Mouse (Mus musculus): Measurements from ENCODE around the gene Pus10. TPM values are rescaled to one million over a fixed set of nuclear protein-coding genes. Genes with fewer than 3 reads are reported as not detected.

Pus10 gene
- total RNA-seq, 2 experiments from 2014 or later = 15.1 to 16.7 TPM

DNA sequence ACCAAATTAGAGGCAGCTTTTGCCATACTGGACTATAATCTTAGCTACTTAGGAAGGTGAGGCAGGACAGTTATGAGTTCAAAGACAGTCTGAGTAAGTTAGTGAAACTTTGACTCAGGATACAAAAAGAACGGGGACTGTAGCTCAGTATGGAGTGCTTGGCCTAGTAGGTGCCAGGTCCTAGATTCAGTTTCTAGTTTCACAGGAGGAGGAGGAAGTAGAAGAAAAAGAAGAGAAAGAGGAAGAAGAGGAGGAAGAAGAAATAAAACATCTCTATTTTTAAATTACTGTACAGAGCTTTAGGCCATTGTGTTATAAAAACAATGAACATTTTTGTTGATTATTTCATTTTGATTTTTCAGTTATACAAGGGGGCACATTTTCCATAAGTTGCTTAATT lies 22.6 kb downstream of the Pus10 start:
- no peak for DNase-seq
- intact Hi-C loops (cut with DNase I) = no loop called here

DNA sequence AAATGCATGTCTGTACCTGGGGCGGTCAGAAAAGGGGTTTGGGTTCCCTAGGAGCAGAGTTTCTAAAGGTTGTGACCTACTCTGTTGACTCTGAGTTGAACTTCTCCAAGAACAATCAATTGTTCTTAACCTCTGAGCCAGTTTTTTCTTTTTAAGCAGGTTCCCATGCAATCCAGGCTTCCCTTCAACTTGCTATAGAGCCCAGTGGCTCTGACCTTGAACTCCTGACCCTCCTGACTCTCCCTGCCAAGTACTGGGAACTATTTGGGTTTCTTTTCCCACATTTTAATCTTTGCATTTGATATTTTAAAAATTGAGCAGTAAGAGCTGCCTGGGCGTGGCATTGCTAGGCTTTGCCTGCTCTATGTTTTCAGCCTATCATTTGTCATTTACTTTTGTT lies 27.8 kb downstream of the Pus10 start:
- DNase-seq = no peak
- intact Hi-C loops (cut with DNase I) = no loop called here

DNA sequence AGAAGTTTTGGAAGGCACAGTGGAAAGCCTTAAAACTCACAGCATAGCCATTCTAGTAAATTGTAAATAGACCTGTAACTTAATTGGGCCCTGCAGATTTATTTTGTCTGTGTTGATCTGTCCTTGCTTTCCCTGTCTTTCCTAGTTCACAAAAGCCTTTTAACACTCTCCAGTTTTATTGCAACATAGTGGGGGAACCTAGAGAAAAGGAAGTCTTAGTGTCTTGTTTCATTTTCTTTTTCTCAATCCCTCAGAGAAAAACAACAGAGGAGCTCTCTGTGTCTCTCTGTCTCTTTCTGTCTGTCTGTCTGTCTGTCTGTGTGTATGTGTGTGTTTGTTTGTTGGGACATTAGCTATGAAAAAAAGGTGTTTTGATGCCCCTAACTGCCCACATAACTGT lies 30.4 kb downstream of the Pus10 start:
- intact Hi-C loops (cut with DNase I) = no loop called here
- no peak for DNase-seq

DNA sequence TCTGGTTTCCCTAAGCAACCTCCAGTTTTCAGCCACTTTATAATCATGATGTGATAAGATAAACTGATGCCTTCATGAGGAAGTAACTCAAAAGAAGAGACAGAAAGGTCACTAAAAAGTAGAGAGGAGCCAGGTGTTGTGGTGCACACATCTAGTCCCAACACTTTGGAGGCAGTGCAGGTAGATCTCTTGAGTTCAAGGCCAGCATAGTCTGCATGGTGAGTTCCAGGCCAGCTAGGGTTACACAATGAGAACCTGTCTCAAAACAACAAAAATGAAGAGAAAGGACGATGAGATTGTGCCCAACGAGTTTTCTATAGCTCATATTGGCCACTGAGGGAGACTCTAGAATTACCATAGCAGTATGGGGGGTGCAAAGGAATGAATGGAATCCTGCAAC lies 33.1 kb downstream of the Pus10 start:
- intact Hi-C loops (cut with DNase I) = no loop called here
- no peak for DNase-seq

DNA sequence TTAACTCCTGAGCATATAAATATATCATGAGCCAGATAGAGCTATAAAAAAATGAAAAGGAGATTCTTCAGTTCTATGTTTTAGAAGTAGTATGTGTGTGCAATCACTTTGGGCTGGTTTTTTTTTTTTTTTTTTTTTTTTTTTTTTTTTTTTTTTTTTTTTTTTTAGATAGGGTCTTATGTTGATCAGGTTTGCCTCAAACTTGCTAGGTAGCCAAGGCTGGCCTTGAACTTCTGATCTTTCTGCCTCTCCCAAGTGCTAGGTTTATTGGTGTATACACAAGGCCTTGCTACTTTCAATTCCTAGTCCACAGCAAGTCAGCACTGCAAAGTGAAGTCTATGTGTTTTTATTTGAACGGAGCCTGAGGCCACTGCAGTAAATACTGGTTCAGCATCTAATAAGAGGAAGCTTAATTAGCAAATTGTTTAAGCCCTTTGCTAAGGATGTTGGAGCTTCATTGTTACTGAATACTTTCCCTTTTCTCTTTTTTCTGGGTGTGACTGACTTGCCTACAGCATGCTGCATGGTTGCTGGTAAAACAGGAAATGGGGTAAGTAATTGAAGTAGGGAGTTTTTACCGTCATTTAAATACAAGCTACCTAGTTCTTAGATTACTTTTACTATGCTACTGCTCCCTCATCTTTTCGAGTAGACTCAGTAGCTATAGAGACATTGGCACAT lies 34.1 kb downstream of the Pus10 start:
- no peak for DNase-seq
- intact Hi-C loops (cut with DNase I) = no loop called here

DNA sequence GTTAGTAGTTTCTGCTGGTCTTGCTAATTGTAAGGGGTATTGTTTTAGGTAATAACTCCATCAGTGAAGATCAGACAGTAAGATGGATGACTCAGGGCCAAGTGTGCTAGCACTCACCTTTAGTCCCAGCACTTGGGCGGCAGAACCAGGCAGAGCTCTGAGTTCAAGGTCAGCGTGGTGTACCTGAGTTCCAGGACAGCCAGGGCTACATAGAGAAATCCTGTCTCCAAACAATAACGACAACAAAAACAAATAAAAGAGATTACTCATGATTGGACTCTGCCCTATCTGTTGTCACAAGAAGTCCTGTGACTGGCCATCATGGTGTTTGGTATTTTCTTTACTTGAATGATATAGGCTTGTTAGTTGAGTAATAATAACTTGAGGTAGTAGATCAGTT lies 36.4 kb downstream of the Pus10 start:
- intact Hi-C loops (cut with DNase I) = no loop called here
- DNase-seq = no peak

DNA sequence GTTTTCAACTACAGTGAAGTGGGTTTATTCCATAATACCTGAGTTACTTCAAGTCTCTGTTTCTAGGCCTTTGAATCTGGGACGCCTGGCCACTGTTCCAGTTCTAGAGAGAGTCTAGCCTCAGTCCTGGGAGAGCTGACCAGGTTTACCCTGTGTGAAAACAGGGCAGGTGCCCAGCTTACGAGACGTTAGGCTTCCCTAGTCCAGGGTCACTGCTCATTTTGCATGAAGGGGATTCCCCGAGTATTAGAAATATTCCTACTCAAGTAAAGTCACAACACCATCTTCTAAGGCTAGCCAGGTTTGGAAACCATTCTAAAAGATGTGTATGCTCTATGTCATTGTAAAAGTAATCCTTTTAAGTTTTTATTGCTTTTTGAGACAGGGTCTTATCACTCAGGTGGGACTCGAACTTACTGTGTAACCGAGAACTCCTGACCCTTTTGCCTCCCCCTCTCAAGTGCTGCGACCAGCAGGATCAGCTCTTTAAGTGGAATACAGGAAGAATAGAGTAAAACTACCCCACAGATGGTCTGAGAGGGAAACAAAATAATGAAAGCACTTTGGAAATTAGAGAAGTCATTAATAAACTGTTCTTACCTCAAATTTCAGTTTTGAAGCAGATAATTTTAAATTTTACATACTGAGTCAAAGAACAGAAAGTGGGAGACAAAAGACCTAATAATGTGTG lies 39.3 kb downstream of the Pus10 start:
- intact Hi-C loops (cut with DNase I) = no loop called here
- DNase-seq = no peak

DNA sequence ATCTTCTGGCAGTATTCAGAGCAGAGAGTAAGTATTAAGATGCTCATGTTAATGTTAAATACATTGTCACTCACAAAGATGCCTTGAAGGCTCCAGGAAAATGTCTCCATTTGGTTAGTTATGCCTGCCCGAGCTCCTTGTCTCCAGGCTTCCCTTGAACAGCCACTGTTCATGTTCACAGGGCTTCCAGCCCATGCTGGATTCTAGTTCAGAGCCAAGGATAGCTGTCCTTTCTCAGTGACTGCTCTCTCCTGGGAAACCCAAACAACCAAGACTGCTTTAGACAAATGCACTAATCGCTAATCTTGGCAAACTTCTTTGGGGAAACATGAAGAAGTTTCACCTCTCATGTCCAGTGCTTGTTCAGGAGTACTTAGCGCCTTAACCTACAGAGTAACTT lies 46.8 kb downstream of the Pus10 start:
- intact Hi-C loops (cut with DNase I) = no loop called here
- no peak for DNase-seq

DNA sequence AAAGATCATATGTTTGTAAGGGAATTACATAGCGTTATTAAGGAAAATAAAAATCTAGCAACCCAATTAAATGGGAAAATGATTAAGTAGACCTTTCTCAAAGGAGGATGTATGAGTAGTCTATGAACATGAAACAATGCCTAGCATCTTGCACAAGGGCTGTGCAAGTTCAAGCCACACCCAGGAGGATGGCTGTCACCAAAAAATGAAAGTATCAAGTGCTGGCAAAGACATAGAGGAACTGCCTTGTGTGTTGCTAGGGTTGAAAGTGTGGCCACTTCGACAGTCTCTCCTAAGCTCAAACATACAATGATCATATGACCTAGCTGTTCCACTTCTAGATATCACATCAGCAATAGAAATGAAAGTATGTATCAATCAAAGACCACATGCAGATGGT lies 53.4 kb downstream of the Pus10 start:
- intact Hi-C loops (cut with DNase I) = no loop called here
- no peak for DNase-seq

DNA sequence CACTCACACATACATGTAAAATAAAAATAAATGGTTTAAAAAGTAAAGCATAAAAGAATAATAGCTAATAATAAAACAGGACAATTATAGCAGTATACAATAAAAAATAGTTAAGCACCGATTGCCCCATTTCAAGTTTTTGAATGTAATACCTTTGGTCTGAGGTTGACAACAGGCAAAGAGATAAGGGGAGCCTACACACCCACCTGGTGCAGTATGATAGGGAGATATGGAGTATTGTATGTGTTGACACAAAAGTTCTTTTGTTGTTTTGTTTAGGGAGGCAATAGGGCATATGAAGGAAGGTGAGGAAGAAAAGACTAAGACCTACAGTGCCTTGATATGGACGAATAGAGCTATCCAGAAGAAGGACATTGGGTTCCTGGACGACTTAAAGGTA lies 54.4 kb downstream of the Pus10 start:
- no peak for DNase-seq
- intact Hi-C loops (cut with DNase I) = no loop called here

DNA sequence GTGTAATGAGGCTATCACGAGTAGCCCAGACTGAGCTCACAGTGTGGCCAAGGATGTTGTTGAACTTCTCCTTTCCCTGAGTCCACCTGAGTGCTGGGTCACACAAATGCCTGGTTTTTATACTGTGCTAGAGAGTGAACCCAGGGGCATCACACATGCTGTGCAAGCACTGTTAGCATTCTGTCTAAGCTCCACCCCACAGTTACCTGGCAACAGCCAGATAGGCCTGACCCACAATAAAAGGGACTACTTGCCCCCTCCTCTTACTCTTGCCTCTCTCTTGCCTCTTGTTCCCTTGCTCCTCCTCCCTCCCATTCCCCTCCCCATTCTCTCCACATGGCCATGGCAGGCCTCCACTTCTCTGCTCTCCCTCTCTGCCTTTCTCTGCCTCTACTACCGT lies 56.9 kb downstream of the Pus10 start:
- intact Hi-C loops (cut with DNase I) = no loop called here
- no peak for DNase-seq

DNA sequence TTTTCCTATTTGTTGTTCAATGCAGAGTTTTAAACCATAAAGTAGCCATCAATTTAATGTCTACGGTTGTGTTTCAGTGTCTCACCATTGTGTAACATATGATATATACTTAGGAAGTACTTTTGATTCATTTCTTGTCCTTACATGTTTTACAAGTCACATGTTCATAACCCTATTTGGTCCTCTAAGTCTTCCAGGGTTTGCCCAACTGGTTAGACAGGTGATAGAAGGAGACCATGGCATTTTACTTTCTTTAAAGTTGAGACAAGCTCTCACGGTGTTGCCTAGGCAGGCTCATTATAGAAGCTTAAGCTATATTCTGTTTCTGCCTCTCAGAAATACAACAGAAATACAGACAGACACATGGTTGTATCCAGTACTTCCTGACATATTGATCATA lies 60.4 kb downstream of the Pus10 start:
- intact Hi-C loops (cut with DNase I) = no loop called here
- no peak for DNase-seq

DNA sequence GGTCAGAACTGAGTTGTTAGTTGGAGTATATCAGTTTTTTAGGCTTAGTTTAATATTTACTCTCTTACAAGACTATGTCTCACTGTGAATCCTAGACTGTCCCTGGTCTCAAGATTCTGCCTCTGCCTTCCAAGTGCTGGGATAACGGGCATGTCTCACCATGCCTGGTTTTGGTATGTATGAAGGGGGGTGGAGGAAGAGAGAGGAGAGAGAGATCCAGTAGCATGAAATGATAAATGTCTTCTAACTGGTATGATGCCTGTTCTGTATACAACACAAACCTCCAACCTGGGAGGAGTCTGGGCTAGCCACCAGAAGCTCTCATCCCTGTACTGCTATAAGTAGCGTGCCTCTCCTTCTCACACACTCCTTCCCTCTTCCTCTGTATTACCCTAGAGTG lies 61.0 kb downstream of the Pus10 start:
- intact Hi-C loops (cut with DNase I) = no loop called here
- no peak for DNase-seq

DNA sequence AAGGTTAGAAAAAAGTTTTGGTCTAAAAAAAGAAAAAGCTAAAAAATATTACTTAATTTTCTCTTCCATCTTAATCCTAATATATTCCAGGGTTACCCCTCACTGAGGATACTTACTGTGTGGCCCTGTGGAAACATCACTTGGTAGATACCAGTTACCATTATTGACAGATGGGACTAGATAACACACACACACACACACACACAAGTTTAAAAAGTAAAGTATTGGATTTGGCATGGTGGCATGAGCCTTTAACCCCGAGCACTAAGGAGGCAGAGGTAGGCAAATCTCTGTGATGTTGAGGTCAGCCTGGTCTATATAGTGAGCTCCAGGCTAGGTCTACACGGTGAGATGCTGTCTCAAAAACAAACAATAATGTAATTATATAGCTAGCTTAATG lies 62.7 kb downstream of the Pus10 start:
- intact Hi-C loops (cut with DNase I) = no loop called here
- no peak for DNase-seq

DNA sequence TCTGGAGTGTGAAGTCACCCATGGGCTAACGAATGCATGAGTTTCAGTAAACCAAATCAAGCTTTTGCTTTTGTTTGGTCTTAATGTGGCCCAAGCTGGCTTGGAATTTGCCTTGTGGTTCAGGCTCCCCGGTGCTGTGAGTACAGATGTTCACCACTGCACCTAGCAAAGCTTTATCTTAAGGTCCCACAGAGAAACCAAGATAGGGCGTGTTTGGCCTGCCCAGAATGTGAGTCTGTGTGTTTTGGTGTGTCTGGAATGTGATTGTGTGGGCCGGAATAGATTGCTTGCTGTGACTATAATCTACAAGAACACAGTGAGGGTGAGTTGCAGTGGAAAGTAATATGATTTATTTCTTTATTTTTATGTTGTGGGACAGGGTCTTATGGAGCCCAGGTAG lies 64.6 kb downstream of the Pus10 start:
- intact Hi-C loops (cut with DNase I) = no loop called here
- DNase-seq = no peak

DNA sequence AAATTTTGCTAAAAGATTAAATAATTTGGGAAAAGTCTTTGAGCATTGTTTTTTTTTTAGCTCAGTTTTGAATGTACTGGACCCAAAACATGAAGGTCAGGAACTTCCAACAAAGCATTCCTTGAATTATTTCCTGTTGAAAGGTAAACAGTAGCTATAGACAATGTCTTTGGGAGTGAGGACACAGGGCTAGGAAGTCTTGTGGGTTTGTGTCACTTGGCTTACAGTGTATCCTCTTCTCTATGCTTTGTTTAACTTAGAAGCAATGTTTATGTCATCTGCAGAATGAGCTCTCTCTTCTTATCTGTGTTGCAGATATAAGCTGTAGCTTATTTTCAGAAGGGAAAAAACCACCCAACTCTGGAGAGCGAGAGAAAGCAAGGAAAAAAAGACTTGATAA lies 67.4 kb downstream of the Pus10 start:
- no peak for DNase-seq
- intact Hi-C loops (cut with DNase I) = no loop called here

DNA sequence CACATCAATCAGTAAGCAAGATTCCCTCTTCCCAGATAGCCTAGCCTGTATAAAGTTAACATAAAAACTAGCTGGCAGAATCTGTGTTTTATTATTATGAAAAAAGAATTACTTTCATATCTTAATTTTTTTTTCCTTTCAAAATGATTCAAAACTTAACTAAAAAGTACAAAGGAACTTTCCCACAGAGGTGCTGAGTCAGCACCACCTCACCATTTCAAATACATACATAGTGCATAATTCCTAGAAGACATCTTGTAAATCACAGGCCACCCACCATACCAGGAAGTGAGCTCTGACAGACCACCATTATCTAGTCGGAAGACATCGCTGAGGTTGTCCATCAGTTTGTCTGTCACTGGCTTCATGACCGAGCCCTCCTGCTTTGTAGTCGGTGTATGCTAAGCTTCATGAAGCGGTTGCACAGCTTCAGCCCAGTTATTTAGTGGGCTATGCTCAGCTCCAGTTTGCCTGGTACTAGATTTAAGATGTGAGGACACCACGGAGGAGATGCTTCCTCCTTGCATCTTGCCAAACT lies 69.3 kb downstream of the Pus10 start:
- intact Hi-C loops (cut with DNase I) = no loop called here
- no peak for DNase-seq

DNA sequence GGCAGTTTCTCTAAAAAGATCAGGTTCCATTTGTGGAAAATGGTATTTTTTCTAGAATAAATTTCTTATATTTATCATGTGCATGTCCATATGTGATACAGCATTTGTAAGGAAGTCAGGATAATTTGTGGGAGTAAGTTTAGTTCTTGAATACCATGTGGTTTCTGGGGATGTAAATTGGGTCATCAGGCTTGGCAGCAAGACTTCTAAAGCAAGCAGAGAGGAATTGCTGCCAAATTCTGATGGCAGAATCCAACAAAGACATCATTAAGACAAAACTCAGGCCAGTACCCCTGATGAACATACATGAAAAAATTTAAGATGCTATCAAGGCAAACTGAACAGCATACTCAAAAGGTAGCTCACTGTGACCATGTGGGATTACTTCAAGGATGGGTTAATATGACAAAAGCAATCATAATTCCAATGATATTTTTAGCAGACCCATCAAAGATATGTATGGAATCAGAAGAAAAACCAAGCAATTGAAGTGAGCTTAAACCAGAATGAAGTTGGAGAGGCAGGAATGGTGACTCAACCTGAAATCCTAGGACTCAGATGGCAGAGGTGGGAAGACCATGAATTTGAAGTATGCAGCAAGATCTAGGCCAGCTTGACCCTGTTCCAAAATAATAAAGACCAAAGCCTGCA lies 70.5 kb downstream of the Pus10 start:
- intact Hi-C loops (cut with DNase I) = no loop called here
- peak in 1 of 2 experiments; percentile 3 for DNase-seq

DNA sequence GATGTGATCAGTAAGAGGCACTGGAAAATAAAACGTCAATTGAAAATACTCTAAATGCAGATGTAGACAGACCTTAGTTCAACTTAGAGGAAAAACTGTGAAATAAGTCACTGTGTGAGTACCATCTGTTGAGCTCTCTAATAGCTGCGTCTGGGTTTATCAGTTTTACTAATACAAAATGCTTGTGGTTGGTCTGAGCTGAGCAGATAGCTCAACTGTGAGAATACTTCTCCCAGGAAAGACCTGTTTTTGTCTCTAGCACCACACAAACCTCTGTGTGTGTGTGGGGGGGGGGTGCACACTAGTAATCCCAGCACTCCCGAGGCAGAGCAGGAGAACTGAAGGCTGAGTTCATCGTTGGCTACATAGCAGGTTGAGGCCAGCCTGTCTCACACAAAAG lies 75.4 kb downstream of the Pus10 start:
- intact Hi-C loops (cut with DNase I) = no loop called here
- no peak for DNase-seq

DNA sequence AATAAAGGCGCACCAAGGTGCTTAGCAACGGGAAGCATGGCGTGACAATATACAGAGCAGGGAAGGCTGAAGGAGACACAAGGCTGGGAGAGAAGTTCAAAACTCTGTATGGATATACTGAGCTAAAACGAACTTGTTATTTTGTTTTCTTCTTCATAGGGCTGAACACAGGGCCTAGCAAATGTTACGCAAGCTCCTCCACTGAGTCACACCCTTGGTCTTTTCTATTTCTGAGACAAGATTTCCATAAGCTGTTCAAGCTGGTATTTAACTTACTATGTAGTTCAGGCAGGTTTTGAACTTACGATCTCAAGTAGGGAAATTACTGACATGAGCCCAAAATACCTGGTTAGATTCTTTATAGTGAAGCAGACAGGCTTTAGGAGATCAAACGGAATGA lies 75.9 kb downstream of the Pus10 start:
- intact Hi-C loops (cut with DNase I) = no loop called here
- DNase-seq = no peak

DNA sequence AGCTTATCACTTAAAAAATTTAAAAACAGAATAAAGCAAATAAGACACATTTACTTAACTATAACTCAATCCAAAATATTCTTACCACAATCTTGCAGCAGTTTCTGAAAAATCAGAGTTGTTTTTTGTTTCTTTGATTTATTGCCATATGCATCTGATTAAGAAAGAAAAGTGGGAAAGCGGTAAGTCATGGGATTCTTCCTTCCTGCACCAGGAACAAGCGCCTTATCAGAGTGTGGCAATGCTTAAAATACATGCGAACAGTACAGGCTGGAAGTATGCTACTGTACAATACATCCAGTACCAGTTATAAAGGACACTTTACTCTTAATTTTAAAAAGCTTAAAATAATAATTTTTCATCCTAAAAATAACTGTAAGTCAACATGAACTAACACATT lies 78.9 kb downstream of the Pus10 start:
- intact Hi-C loops (cut with DNase I) = no loop called here
- no peak for DNase-seq

DNA sequence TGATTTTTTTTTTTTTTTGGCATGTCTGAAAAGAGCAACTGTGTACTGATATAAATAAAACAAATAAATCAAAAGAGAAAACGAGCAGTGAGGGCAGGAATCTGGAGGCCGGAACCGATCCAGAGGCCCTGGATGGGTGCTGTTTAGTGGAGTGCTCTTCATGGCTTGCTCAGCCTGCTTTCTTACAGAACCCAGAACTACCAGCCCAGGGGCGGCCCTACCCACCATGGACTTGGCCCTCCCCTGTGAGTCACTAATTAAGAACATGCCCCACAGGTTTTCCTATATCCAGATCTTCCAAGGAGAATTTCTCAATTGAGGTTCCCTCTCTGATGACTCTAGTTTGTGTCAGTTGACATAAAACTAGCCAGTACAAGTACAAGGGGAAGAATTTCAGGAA lies 80.6 kb downstream of the Pus10 start:
- intact Hi-C loops (cut with DNase I) = no loop called here
- DNase-seq = no peak
